Mouse (Mus musculus) 3T3-L1 (cell line): ENCODE results near the gene Cks1b.
"Not testable (repeated sequence)": the region's sequence is repeated elsewhere in the genome, so short reads cannot be mapped to it uniquely, and the experiment has no call there.

Experiments used
- DNase-seq: peaks from one replicate; pipeline ENCODE4 v3.0.0-alpha.2; 2015; ENCODE audit warnings: low read depth, low spot score

The Cks1b gene

GRCm38 (mm10) chr3:89418170-89418860, at the start of gene Cks1b, which contains the start of gene Shc1:
TSS of gene Cks1b (minus strand) at chr3:89418383.
TSS of gene Shc1 (plus strand) at chr3:89418443.
- peak; percentile 100 for DNase-seq

- peak; percentile 92 for DNase-seq
These were observed 41.0 kb upstream of the Cks1b start for GRCm38 (mm10) chr3:89458965-89459807.

- DNase-seq: no peak
These were observed 40.3 kb upstream of the Cks1b start for GRCm38 (mm10) chr3:89458372-89458964.

GRCm38 (mm10) chr3:89456726-89457665, 38.8 kb upstream of the Cks1b start:
- peak; percentile 81 for DNase-seq

- DNase-seq: peak; percentile 36
These were observed 37.7 kb upstream of the Cks1b start for GRCm38 (mm10) chr3:89455786-89456285.

GRCm38 (mm10) chr3:89454401-89455177, 36.4 kb upstream of the Cks1b start, which contains the start of gene Pmvk:
TSS of gene Pmvk (plus strand) at chr3:89454541.
- no peak for DNase-seq

GRCm38 (mm10) chr3:89451916-89452315, 33.7 kb upstream of the Cks1b start:
- no peak for DNase-seq

GRCm38 (mm10) chr3:89449541-89449940, 31.4 kb upstream of the Cks1b start:
- peak; percentile 79 for DNase-seq

- no peak for DNase-seq
These were observed 30.7 kb upstream of the Cks1b start for GRCm38 (mm10) chr3:89448720-89449537.

GRCm38 (mm10) chr3:89440691-89441090, 22.5 kb upstream of the Cks1b start:
- DNase-seq: no peak

GRCm38 (mm10) chr3:89437269-89437668, 19.1 kb upstream of the Cks1b start:
- peak; percentile 57 for DNase-seq

- peak; percentile 88 for DNase-seq
These were observed 18.3 kb upstream of the Cks1b start, which contains the start of gene Pbxip1 for GRCm38 (mm10) chr3:89436176-89437113. TSS of gene Pbxip1 (plus strand) at chr3:89436706.

GRCm38 (mm10) chr3:89435041-89435440, 16.9 kb upstream of the Cks1b start:
- no peak for DNase-seq

- no peak for DNase-seq
These were observed 16.3 kb upstream of the Cks1b start for GRCm38 (mm10) chr3:89434532-89434931.

- no peak for DNase-seq
These were observed 14.4 kb upstream of the Cks1b start for GRCm38 (mm10) chr3:89432606-89433005.

- DNase-seq: peak; percentile 96
These were observed 12.3 kb upstream of the Cks1b start, which contains the start of gene Pygo2 for GRCm38 (mm10) chr3:89430171-89431159. TSS of gene Pygo2 (plus strand) at chr3:89430214.

- DNase-seq: not testable (repeated sequence)
These were observed 10.8 kb upstream of the Cks1b start for GRCm38 (mm10) chr3:89429021-89429420.
